Mouse (Mus musculus): ENCODE measurements around the gene Nfe2l1.

The Nfe2l1 gene

GRCm38 (mm10) chr11:96780306-96780705, 49.5 kb downstream of the Nfe2l1 start:
- 79% methylated on average over 5 of the region's 5 CpGs for WGBS

GRCm38 (mm10) chr11:96778061-96778627, 51.6 kb downstream of the Nfe2l1 start:
- 63% methylated on average over 10 of the region's 10 CpGs for WGBS

- WGBS = under 1% methylated on average over 59 of the region's 59 CpGs
Measured at GRCm38 (mm10) chr11:96776968-96777962, 52.5 kb downstream of the Nfe2l1 start, which contains the start of gene Snx11. Gene Snx11 (minus strand): TSS chr11:96777559.

GRCm38 (mm10) chr11:96776068-96776467, 53.7 kb downstream of the Nfe2l1 start:
- 45% methylated on average over 3 of the region's 3 CpGs for WGBS

- 58% methylated on average over 7 of the region's 7 CpGs for WGBS
Measured at GRCm38 (mm10) chr11:96775665-96776064, 54.1 kb downstream of the Nfe2l1 start.

- 68% methylated on average over 8 of the region's 8 CpGs for WGBS
Measured at GRCm38 (mm10) chr11:96775063-96775462, 54.7 kb downstream of the Nfe2l1 start.

GRCm38 (mm10) chr11:96774536-96774935, 55.2 kb downstream of the Nfe2l1 start:
- 68% methylated on average over 3 of the region's 3 CpGs for WGBS

GRCm38 (mm10) chr11:96772413-96772812, 57.4 kb downstream of the Nfe2l1 start:
- whole genome bisulfite sequencing = 90% methylated on average over 9 of the region's 9 CpGs

GRCm38 (mm10) chr11:96771274-96771975, 58.3 kb downstream of the Nfe2l1 start:
- WGBS = 96% methylated on average over 9 of the region's 9 CpGs

GRCm38 (mm10) chr11:96768240-96768639, 61.5 kb downstream of the Nfe2l1 start:
- 73% methylated on average over 9 of the region's 9 CpGs for WGBS

Data from cerebral cortex, adult 2 months (tissue).